Mouse (Mus musculus): ENCODE results near the gene Cmklr1.

- TF ChIP-seq CTCF (IDR thresholded peaks at IDR 0.05; ENCODE audit: extremely low read depth, insufficient read depth, low read length) (no peak), POLR2A (IDR thresholded peaks at IDR 0.05; ENCODE audit: extremely low read depth, insufficient read depth, low read length) (no peak)
Observed at GRCm38 (mm10) chr5:113641066-113641465, 9.2 kb downstream of the Cmklr1 start.

All from cortical plate, adult 2 months (tissue).